Mouse (Mus musculus) cerebellum, adult (tissue): Measurements from ENCODE around the gene Ucn2.

Experiments used
- ATAC-seq: cut with Nextera tagmentation; 2 replicates; pipeline ENCODE4 v1.9.2; 2017; ENCODE audit warnings: mild to moderate bottlenecking, moderate library complexity, mixed read lengths; ENCODE audit not compliant: insufficient number of reproducible peaks, low FRiP score, low TSS enrichment

Gene Ucn2

DNA sequence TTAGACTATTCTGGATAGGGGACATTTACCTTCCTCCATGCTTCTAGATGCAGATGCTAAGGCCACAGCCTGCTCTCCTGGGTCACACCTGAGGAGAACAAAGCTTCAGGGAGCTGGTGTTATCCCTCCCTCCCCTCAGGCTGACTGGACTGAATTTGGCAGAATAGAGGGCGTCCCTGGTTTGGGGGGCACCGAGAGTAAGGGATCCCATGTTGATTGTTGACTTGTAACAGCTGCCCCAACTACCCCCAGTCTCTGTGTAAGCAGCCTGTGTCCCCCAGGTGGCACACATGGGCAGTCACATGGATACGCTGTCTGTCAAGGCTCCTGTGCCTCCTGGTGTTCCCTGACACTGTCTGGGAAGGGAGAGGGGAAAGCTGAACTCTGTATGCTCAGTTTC lies 42.6 kb downstream of the Ucn2 start:
- ATAC-seq = no peak

- ATAC-seq = no peak
These were observed 43.1 kb downstream of the Ucn2 start for GRCm38 (mm10) chr9:109028919-109029318.

- no peak for ATAC-seq
These were observed 44.5 kb downstream of the Ucn2 start for GRCm38 (mm10) chr9:109030312-109030711.

GRCm38 (mm10) chr9:109031001-109031400 lies 45.2 kb downstream of the Ucn2 start:
- ATAC-seq = no peak

- no peak for ATAC-seq
These were observed 45.9 kb downstream of the Ucn2 start for GRCm38 (mm10) chr9:109031686-109032085.

GRCm38 (mm10) chr9:109032435-109032834 lies 46.6 kb downstream of the Ucn2 start:
- ATAC-seq = no peak
